Mouse (Mus musculus): ENCODE measurements around the gene Sema3b. TPM values are rescaled to one million over a fixed set of nuclear protein-coding genes. Genes with fewer than 3 reads are reported as not detected.

Gene Sema3b
- polyA plus RNA-seq, 1 experiment from 2014 or later, result 4.2 TPM

- 73% methylated on average over 8 of the region's 8 CpGs for WGBS
- no peaks in the 10 kb centered on the region for H3K27me3 ChIP-seq
- ATAC-seq (ENCODE audit: low FRiP score), result no peak
- peaks cover 8% of the 10 kb centered on the region; the same call in 1 of the 2 replicates for H3K4me1 ChIP-seq (replicated peaks)
- peaks cover 46% of the 10 kb centered on the region for H3K36me3 ChIP-seq
- no peak overlapping the region for H3K4me2 ChIP-seq
- H3K9me3 ChIP-seq, result no peaks in the 10 kb centered on the region
- H3K9ac ChIP-seq, result no peak overlapping the region
- no peak overlapping the region for H3K4me3 ChIP-seq
- H3K27ac ChIP-seq, result no peak overlapping the region
Measured at GRCm38 (mm10) chr9:107594281-107595062, 14.6 kb downstream of the Sema3b start.

GRCm38 (mm10) chr9:107593101-107593976 lies 15.7 kb downstream of the Sema3b start:
- no peak overlapping the region for H3K27ac ChIP-seq

DNA sequence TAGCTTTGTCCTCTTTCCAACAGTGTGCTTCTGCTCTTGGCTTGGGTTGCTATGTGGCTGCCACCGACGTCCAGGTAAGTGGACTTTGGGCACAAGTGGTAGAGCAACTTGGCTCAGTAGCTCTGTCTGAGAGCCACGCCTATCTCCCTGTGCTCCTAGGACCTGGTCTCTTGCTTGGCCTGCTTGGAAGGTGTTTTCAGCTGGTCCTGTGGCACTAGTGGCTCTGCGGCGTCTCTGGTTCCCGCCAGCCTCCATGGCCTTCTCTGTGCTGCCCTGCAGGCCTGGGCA lies 18.3 kb downstream of the Sema3b start:
- no peaks in the 10 kb centered on the region for H3K9me3 ChIP-seq
- no peak overlapping the region for H3K9ac ChIP-seq
- no peaks in the 10 kb centered on the region for H3K27me3 ChIP-seq
- no peak overlapping the region for H3K4me3 ChIP-seq
- 96% methylated on average over 6 of the region's 6 CpGs for WGBS
- no peak overlapping the region for H3K27ac ChIP-seq
- ATAC-seq (ENCODE audit: low FRiP score), result no peak
- H3K4me1 ChIP-seq (replicated peaks), result peaks cover 21% of the 10 kb centered on the region
- H3K4me2 ChIP-seq, result no peak overlapping the region
- H3K36me3 ChIP-seq, result peaks cover 46% of the 10 kb centered on the region

More at GRCm38 (mm10) chr9:107593101-107593976, 15.7 kb downstream of the Sema3b start:
- H3K27me3 ChIP-seq, result no peaks in the 10 kb centered on the region
- no peak overlapping the region for H3K4me2 ChIP-seq
- no peak overlapping the region for H3K4me3 ChIP-seq
- H3K36me3 ChIP-seq, result peaks cover 46% of the 10 kb centered on the region
- no peaks in the 10 kb centered on the region for H3K9me3 ChIP-seq
- peaks cover 16% of the 10 kb centered on the region for H3K4me1 ChIP-seq (replicated peaks)
- 79% methylated on average over 11 of the region's 11 CpGs for WGBS
- ATAC-seq (ENCODE audit: low FRiP score), result no peak
- peak overlapping the region; percentile 19; the same call in 1 of the 2 replicates for H3K9ac ChIP-seq

DNA sequence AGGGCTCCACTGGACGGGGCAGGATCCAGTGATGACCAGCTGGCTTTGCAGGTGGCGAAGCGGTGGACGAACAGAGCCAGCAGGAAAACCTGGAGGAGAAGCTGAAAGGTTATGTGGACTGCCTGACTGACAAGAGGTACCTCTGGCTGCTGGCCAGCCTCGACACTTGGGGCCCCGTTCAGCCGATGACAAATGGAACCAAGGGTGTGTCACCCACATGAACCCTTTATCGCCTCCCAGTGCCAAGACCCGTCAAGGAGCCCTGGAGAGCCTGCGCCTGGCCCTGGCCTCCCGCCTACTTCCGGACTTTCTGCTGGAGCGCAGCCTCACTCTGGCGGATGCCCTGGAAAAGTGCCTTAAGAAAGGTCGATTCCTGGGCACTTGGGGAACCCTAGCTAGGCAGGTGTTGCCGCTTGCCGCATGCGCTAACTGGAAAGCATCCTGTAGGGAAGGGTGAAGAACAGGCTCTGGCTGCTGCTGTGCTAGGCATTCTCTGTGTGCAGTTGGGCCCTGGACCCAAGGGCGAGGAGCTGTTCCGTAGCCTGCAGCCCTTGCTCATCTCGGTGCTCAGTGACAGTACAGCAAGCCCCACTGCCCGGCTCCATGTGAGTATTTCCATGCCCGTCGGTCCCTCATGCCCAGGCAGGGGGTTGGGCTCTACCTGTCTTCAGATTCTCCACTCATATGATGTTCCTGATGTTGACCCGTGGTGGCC lies 18.8 kb downstream of the Sema3b start:
- 90% methylated on average over 25 of the region's 25 CpGs for WGBS
- H3K9ac ChIP-seq, result no peak overlapping the region
- no peak overlapping the region for H3K4me3 ChIP-seq
- H3K4me2 ChIP-seq, result no peak overlapping the region
- no peaks in the 10 kb centered on the region for H3K27me3 ChIP-seq
- H3K36me3 ChIP-seq, result peaks cover 46% of the 10 kb centered on the region
- no peak overlapping the region for H3K27ac ChIP-seq
- ATAC-seq (ENCODE audit: low FRiP score), result no peak
- no peaks in the 10 kb centered on the region for H3K9me3 ChIP-seq
- peaks cover 21% of the 10 kb centered on the region for H3K4me1 ChIP-seq (replicated peaks)

DNA sequence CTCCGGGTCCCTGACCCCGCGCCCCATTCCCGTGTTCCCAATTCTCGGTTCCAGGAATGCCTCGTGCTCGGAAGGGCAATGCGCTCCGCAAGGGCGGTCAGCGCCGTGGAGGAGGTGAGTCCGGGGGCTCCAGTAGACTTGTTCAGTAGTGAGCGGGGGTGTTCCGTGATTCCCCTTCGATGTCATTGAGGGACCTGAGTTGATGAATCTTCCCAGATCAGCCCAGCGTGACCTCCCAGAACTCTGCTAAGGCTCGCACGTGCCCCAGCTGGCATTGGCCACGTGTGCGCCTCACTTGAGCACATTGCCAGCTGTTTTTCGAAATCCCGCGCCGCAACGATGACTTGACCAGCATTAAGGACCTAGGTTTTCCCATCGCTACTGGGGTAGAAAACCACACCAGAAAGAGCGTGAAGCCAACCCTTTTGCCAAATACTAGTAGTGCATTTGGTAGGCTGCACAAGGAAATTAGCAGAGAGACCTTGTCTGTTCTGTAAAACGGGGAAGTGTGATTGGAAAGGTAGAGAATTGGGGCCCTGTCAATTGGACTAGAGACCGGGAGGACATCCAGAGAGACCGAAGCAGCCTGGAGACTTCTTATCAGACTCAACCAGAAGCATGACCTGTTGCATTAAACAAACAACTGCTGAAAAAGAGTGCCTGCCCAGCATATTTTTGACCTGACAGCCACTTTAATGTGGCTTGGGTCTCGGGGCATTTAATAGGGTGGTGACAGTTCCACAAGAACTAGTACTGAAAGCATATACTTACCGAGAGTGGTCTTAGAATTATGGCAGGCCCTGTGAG lies 21.0 kb downstream of the Sema3b start:
- peaks cover 15% of the 10 kb centered on the region for H3K4me1 ChIP-seq (replicated peaks)
- H3K27ac ChIP-seq, result no peak overlapping the region
- H3K27me3 ChIP-seq, result no peaks in the 10 kb centered on the region
- peak overlapping the region; percentile 86 for H3K4me2 ChIP-seq
- 7% methylated on average over 33 of the region's 33 CpGs for WGBS
- peak overlapping the region; percentile 71 for H3K4me3 ChIP-seq
- peak overlapping the region; percentile 69 for H3K9ac ChIP-seq
- no peaks in the 10 kb centered on the region for H3K9me3 ChIP-seq
- H3K36me3 ChIP-seq, result peaks cover 41% of the 10 kb centered on the region
- ATAC-seq (ENCODE audit: low FRiP score), result no peak

DNA sequence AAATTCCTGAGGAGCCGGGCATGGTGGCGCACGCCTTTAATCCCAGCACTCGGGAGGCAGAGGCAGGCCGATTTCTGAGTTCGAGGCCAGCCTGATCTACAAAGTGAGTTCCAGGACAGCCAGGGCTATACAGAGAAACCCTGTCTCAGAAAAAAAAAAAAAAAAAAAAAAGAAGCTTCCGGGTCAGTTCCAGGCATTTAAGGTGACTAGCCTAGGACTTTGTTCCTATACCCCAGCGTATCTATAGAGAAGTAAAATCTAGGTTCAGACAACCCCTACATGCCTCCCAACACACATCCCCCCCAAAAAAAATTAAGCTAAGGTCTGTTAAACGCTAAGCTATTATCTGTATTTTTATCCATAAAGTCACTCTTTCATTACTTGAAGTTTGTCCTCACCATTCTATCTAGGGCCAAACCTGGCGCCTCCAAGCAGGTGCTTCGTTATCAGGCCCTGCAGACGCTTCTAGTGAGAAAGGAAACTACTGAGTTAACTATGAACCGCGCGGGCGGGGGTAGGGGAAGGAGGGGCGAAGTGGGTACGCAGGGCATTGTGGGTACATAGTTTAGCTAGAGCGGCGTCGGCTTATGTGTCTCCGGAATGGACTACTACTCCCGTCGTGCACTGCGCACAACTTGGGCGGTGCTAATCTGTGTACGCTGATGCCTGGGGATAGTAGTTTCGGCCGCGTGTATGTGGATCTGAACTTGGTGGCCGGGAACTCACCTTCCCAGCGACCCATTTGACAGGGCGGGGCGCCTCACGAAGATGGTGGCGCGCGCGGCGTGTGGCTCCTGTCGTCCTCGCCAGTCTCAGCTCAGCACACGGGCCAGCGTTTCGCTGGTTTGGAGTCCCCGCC lies 21.8 kb downstream of the Sema3b start, which contains the start of gene Ifrd2:
Gene Ifrd2, plus strand, starts transcription at position 669 of the 859 bp plus-strand sequence.
- Histone ChIP-seq H3K9ac (peak within 1 kb of the TSS; percentile 69), H3K27ac (no peak within 1 kb of the TSS), H3K4me1 (replicated peaks) (peaks cover 15% of the 10 kb centered on the region), H3K27me3 (no peaks in the 10 kb centered on the region), H3K4me2 (peak within 1 kb of the TSS; percentile 86), H3K36me3 (peaks cover 36% of the 10 kb centered on the region), H3K4me3 (peak within 1 kb of the TSS; percentile 71), H3K9me3 (no peaks in the 10 kb centered on the region)
- ATAC-seq (ENCODE audit: low FRiP score), result peak; percentile 97
- WGBS, result 13% methylated on average over 46 of the region's 46 CpGs

- H3K4me1 ChIP-seq (replicated peaks), result peaks cover 22% of the 10 kb centered on the region
- H3K9me3 ChIP-seq, result no peaks in the 10 kb centered on the region
- peaks cover 29% of the 10 kb centered on the region for H3K36me3 ChIP-seq
- ATAC-seq (ENCODE audit: low FRiP score), result no peak
- H3K27me3 ChIP-seq, result no peaks in the 10 kb centered on the region
- no peak overlapping the region for H3K9ac ChIP-seq
- no peak overlapping the region for H3K4me3 ChIP-seq
- no peak overlapping the region for H3K4me2 ChIP-seq
- WGBS, result 95% methylated on average over 5 of the region's 5 CpGs
- H3K27ac ChIP-seq, result no peak overlapping the region
Measured at GRCm38 (mm10) chr9:107586504-107586903, 22.5 kb downstream of the Sema3b start.

- Histone ChIP-seq H3K4me3 (no peak overlapping the region), H3K27ac (no peak overlapping the region), H3K27me3 (no peaks in the 10 kb centered on the region), H3K9me3 (no peaks in the 10 kb centered on the region), H3K4me1 (replicated peaks) (peaks cover 36% of the 10 kb centered on the region), H3K36me3 (peaks cover 10% of the 10 kb centered on the region), H3K4me2 (no peak overlapping the region), H3K9ac (no peak overlapping the region)
- WGBS, result 93% methylated on average over 14 of the region's 14 CpGs
- no peak for ATAC-seq (ENCODE audit: low FRiP score)
Measured at GRCm38 (mm10) chr9:107583174-107583573, 25.9 kb downstream of the Sema3b start.

- H3K9me3 ChIP-seq, result no peaks in the 10 kb centered on the region
- H3K9ac ChIP-seq, result no peak overlapping the region
- no peaks in the 10 kb centered on the region for H3K27me3 ChIP-seq
- no peak overlapping the region for H3K4me3 ChIP-seq
- no peak overlapping the region for H3K27ac ChIP-seq
- H3K4me2 ChIP-seq, result no peak overlapping the region
- ATAC-seq (ENCODE audit: low FRiP score), result no peak
- H3K36me3 ChIP-seq, result peaks cover 10% of the 10 kb centered on the region
- peaks cover 35% of the 10 kb centered on the region for H3K4me1 ChIP-seq (replicated peaks)
- 90% methylated on average over 7 of the region's 7 CpGs for WGBS
Measured at GRCm38 (mm10) chr9:107582509-107583062, 26.4 kb downstream of the Sema3b start.

- WGBS, result 83% methylated on average over 4 of the region's 4 CpGs
- H3K9ac ChIP-seq, result peak overlapping the region; percentile 83
- H3K4me2 ChIP-seq, result peak overlapping the region; percentile 97
- no peaks in the 10 kb centered on the region for H3K9me3 ChIP-seq
- peaks cover 45% of the 10 kb centered on the region for H3K4me1 ChIP-seq (replicated peaks)
- H3K27ac ChIP-seq, result no peak overlapping the region
- no peak for ATAC-seq (ENCODE audit: low FRiP score)
- H3K27me3 ChIP-seq, result no peaks in the 10 kb centered on the region
- H3K4me3 ChIP-seq, result peak overlapping the region; percentile 62
- H3K36me3 ChIP-seq, result peaks cover 10% of the 10 kb centered on the region
Measured at GRCm38 (mm10) chr9:107581584-107581983, 27.4 kb downstream of the Sema3b start.

Measured in hindbrain, embryonic 13.5 days (tissue).